Mouse (Mus musculus) layer of hippocampus, postnatal 14 days (tissue): ENCODE measurements around the gene Psmb6. TPM values are rescaled to one million over a fixed set of nuclear protein-coding genes. Genes with fewer than 3 reads are reported as not detected.
A peak's percentile ranks its signal among the peaks of the same experiment; 100 is the strongest.
"Not testable (repeated sequence)": the region's sequence is repeated elsewhere in the genome, so short reads cannot be mapped to it uniquely, and the experiment has no call there.

Source experiments
- DNase-seq, 2 experiments: peaks; one replicate each; pipeline ENCODE4 v3.0.0; 2021 to 2022; ENCODE audit warnings: low spot score in 2 of 2, mixed read lengths in 1 of 2
- total RNA-seq, 2 experiments: library from RNA; stranded (reverse); gene quantifications; 2 replicates each; pipeline ENCODE4 v1.2.3; 2021

Gene Psmb6
- total RNA-seq, 2 experiments from 2014 or later = 198 to 203 TPM

DNA sequence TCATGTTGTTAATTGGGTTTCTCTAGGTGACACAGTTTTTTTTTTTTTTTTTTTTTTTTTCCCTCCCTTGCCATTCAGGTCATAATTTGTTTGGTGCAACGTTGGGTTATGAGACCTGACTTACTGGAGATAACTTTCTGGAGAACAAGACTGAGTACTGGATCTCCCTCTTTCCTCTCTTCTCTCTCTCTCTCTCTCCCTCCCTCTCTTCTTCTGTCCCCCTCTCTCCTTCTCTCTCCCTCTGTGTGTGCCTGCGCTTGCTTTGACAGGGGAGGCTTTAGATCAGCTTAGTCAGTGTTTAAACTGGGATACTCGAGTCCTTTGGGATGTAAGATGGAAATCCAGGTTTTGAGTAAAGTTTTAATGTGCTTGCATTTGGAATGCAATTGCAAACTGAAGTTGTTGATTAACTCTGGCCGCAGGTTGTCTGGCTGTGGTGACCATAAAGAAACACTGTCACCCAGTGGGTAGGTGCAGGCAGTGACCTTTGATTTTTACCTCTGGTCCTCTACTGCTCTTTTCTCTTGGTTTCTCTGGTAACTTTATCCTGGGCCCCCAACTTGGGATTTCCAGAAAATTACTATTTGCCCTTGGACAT is 39.2 kb downstream of the Psmb6 start:
- DNase-seq = no peak

DNA sequence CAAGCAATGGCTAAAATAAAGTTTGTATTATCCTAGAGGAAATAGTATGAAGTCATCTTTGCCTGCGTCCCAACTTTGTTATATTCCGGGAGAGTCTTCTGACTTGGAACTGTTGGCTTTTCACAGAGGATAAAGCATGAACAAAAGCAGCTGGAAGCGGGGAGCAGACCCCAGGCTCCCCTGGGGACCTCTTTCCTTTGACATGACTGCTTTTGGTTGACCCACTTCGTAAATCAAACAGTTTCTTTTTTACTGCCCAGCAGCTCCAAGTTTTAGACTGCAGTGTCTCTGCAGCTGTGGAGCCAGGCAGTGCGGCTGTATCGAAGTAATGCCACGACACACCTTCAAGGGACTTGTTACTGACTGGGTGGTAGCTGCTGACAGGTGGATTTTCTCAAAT is 41.4 kb downstream of the Psmb6 start:
- no peak for DNase-seq

DNA sequence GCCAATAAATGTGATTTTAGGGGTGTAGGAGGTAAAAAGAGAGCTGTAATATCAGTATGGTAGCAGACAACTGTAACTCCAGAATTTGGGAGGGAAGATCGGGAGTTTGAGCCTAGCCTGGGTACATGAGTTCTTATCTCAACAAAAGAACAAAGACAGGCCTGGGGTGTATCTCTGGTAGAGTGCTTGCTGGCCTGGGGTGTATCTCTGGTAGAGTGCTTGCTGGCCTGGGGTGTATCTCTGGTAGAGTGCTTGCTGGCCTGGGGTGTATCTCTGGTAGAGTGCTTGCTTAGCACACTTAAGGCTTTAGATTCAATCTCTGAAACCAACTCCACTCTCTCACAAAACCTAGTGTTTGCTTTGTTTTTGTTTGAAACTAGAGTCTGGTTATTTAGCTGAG is 45.4 kb downstream of the Psmb6 start:
- DNase-seq = not testable (repeated sequence)

DNA sequence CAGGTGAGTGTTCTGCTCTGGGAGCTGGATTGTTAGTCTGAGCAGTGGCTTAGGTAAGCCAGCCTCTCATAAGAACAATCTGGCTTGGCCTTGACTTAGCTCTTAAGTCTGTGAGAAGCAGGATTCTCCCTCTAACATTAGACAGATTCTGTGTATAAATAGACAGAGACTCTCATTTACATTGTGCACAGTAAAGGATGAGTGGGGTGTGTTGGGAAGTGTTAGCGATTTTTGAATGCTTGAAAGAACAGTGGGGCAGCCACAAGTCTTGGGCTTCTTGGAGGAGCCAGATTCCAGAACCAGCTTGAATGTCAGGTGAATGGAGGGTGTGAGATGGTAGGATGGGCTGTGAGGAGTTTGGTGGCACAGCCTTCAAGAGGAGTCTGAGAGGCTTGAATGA is 46.5 kb downstream of the Psmb6 start:
- no peak for DNase-seq

DNA sequence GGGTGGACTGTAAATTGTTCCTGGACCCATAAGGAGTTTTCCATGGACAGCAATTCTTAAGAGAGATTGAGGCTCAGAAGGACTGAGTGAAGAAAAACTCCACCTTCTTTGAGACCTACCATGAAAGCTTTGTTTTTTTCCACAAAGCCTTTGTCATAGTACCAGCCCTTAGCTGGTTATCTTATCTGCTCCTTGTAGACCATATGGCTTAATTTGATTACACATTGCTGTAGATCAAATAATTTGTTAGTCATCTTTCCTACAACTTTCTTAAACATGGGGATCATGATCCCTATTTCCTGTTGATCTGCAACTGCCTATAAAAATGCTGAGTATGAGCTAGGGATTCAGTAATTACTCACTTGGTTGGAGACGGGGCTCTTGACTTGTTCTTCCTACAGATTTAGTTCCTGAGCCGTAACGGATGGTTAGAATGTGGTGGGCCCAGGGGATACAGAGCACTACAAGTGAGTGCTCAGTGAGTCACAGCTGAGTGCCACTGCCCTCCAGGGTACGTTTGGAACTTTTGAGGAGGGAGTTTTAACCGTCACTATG is 47.3 kb downstream of the Psmb6 start:
- no peak for DNase-seq

DNA sequence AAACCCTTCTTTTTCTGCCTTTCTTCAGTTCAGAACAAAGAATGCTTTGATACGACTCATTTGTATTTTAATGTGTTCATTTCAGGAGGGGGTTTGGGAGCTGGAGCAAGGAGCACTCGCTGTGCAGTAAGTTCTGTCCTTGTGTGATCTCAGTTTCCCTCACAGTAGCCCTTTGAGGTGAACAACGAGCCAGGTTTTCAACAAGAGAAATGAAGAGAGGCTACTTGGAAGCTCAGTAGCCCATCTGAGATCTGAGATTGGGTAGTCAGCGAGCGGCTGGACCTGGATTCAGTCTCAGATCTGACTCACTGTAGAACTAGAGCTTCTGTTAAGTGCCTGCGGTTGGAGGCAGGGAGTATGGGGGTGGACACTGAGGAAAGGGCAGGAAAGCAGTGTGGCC is 48.7 kb downstream of the Psmb6 start:
- DNase-seq = peak in 1 of 2 experiments; percentile 45

DNA sequence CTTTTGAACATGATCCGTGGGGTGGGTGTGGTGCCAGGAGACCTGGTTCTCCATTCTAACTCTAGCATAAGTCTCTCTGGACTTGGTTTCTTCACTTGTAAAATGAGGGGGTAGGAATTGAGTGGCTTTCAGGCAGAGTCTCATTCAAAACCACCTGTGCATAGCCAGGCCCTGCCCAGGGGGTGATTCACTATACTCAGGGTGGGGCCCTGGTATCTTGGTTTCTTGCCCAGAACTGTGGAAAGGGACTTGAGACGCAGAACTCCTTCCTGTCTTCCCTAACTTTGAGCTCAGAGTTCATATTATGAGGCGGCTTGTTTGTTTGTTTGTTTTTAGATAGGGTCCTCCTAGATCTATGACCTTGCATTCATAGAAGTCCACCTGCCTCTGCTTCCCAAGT is 52.0 kb downstream of the Psmb6 start:
- DNase-seq = no peak

Other genes with a start within 250 kb of the Psmb6 start
- not detected for gene Alox12e, start 202.7 kb upstream of the Psmb6 start, total RNA-seq
- gene Alox15, start 173.3 kb upstream of the Psmb6 start, total RNA-seq = not detected
- 10 to 100 TPM; 38.5 to 39.6 TPM for gene Pelp1, start 115.3 kb upstream of the Psmb6 start, total RNA-seq
- gene Arrb2, start 92.7 kb upstream of the Psmb6 start, total RNA-seq = 10 to 100 TPM; 94.0 to 95.9 TPM
- 10 to 100 TPM; 12.9 to 17.9 TPM for gene Med11, start 73.4 kb upstream of the Psmb6 start, total RNA-seq
- 1 to 10 TPM in 1 of 2 experiments, under 1 TPM in 1; 0.62 to 1.2 TPM for gene Zmynd15, start 65.9 kb upstream of the Psmb6 start, total RNA-seq
- under 1 TPM; 0.62 to 0.78 TPM for gene Cxcl16, start 65.4 kb upstream of the Psmb6 start, total RNA-seq
- 1 to 10 TPM in 1 of 2 experiments, not detected in 1; 1.0 TPM for gene Tm4sf5, start 20.1 kb upstream of the Psmb6 start, total RNA-seq
- gene Vmo1, start 10.8 kb upstream of the Psmb6 start, total RNA-seq = not detected
- gene Gltpd2, start 6.2 kb upstream of the Psmb6 start, total RNA-seq = not detected
- gene Gm40193, start 7.6 kb downstream of the Psmb6 start, total RNA-seq = not detected
- 10 to 100 TPM; 21.9 to 24.5 TPM for gene Pld2, start 14.7 kb downstream of the Psmb6 start, total RNA-seq
- gene Mink1, start 37.5 kb downstream of the Psmb6 start, total RNA-seq = 100 to 1,000 TPM; 350 to 366 TPM
- gene 4930544D05Rik, start 90.5 kb downstream of the Psmb6 start, total RNA-seq = under 1 TPM; 0.88 TPM
- under 1 TPM; 0.32 to 0.57 TPM for gene Chrne, start 93.8 kb downstream of the Psmb6 start, total RNA-seq
- gene Gp1ba, start 113.8 kb downstream of the Psmb6 start, total RNA-seq = not detected
- 10 to 100 TPM; 70.2 to 72.3 TPM for gene Rnf167, start 121.9 kb downstream of the Psmb6 start, total RNA-seq
- gene Slc25a11, start 122.1 kb downstream of the Psmb6 start, total RNA-seq = 100 to 1,000 TPM; 124 to 127 TPM
- 100 to 1,000 TPM; 340 to 380 TPM for gene Pfn1, start 129.3 kb downstream of the Psmb6 start, total RNA-seq
- 10 to 100 TPM in 1 of 2 experiments, 1 to 10 TPM in 1; 5.9 to 10.1 TPM for gene Eno3, start 131.8 kb downstream of the Psmb6 start, total RNA-seq
- gene Spag7, start 144.0 kb downstream of the Psmb6 start, total RNA-seq = 10 to 100 TPM; 45.8 to 53.7 TPM
- gene Camta2, start 162.7 kb downstream of the Psmb6 start, total RNA-seq = 100 to 1,000 TPM; 288 to 296 TPM
- 1 to 10 TPM; 1.9 to 2.1 TPM for gene Inca1, start 174.8 kb downstream of the Psmb6 start, total RNA-seq
- gene Kif1c, start 175.2 kb downstream of the Psmb6 start, total RNA-seq = 10 to 100 TPM; 66.2 to 68.4 TPM
- gene Zfp3, start 238.8 kb downstream of the Psmb6 start, total RNA-seq = 10 to 100 TPM; 17.7 to 21.0 TPM